Mouse (Mus musculus): ENCODE data around the gene Slco1a5.

DNA sequence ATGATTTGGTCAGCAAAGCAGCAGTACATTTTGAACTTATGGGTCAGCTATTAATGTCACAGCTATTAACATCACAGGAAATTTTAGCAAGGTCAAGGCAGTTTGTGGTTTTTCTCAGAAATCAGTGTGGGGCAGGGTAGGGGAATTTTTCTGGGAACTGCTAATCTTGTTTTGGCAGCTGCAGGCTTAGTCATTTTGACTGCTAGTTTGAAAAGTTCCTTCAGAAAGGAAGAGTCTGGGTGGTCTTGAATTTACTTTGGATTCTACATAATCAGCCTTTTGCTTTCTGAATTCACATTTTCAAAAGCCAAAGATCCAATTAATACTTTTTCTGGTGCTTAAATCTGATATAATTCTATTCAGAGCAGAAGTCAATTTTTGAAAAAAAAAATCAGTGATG is 113.0 kb downstream of the Slco1a5 start:
- TF ChIP-seq CTCF (IDR thresholded peaks at IDR 0.05; ENCODE audit: extremely low read depth, insufficient read depth, insufficient read length, insufficient replicate concordance) (no peak), POLR2A (IDR thresholded peaks at IDR 0.05; ENCODE audit: low read depth, low read length) (no peak)
